Mouse (Mus musculus): ENCODE data around the gene Lrrc1.

DNA sequence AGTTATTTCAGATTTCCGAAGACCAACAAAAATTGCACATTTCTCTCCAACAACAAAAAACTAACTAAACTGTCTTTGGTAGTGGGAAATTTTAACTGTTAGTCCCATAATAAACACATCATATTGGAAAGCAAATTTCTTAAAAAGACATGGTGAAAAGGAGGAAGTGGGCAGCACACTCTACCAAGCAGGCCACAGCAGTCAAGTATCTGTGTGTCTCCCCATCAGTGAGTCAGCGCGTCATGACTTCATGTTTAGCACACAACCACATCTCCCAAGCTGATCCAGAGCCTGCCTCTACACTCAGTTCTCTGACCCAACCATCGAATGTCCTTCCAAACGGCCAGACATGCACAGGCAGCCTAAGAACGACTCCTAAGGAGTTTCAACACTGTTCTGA, 17.5 kb downstream of the Lrrc1 start:
- TF ChIP-seq CTCF (IDR thresholded peaks at IDR 0.05) (no peak), EP300 (IDR thresholded peaks at IDR 0.05) (no peak)

Measured in lung, postnatal 0 days (tissue).